Mouse (Mus musculus) megakaryocyte progenitor cell, adult 5-6 weeks (primary cell): ENCODE results near the gene Tiam1. TPM values are rescaled to one million over a fixed set of nuclear protein-coding genes. Genes with fewer than 3 reads are reported as not detected.

ENCODE experiments used
- ATAC-seq: replicated peaks from 2 replicates; pipeline ENCODE4 v1.8.0; 2016; ENCODE audit warnings: mild to moderate bottlenecking, moderate TSS enrichment, inconsistent platforms; ENCODE audit not compliant: poor library complexity
- total RNA-seq, 2 experiments: library from RNA; stranded (forward) in 1 of 2; stranded (reverse) in 1 of 2; fragments of 157-497, 149-512 nt in 1 of 2; fragments of 200-1000 nt in 1 of 2; gene quantifications; 2 replicates each; pipeline versions ENCODE4 v1.2.3 to v1.2.4; 2015 to 2017

The Tiam1 gene
- total RNA-seq, 2 experiments from 2014 or later, result 58.4 to 60.8 TPM

DNA sequence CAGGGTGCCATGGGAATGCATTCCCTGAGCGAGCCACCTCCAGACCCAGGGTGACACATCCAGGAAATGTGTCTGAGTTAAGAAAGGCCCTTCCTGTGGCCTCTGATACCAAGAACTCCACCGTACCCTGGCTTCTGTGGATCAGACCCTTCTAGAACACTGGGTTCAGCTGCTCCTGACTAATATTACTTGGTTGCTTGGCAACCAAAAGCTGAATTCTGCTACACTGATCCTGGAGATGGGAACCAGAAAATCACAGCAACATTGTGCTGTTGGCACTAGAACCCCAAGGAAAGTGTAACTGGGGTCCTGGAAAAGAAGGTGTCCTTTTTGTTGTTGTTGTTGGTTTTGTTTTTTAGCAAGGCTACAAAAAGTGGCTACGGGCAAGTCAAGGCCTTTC, 285.9 kb downstream of the Tiam1 start:
- no peak for ATAC-seq

- ATAC-seq, result no peak
Observed at GRCm38 (mm10) chr16:89854731-89855130, 288.8 kb downstream of the Tiam1 start.

- no peak for ATAC-seq
Observed at GRCm38 (mm10) chr16:89851333-89851732, 292.2 kb downstream of the Tiam1 start.

DNA sequence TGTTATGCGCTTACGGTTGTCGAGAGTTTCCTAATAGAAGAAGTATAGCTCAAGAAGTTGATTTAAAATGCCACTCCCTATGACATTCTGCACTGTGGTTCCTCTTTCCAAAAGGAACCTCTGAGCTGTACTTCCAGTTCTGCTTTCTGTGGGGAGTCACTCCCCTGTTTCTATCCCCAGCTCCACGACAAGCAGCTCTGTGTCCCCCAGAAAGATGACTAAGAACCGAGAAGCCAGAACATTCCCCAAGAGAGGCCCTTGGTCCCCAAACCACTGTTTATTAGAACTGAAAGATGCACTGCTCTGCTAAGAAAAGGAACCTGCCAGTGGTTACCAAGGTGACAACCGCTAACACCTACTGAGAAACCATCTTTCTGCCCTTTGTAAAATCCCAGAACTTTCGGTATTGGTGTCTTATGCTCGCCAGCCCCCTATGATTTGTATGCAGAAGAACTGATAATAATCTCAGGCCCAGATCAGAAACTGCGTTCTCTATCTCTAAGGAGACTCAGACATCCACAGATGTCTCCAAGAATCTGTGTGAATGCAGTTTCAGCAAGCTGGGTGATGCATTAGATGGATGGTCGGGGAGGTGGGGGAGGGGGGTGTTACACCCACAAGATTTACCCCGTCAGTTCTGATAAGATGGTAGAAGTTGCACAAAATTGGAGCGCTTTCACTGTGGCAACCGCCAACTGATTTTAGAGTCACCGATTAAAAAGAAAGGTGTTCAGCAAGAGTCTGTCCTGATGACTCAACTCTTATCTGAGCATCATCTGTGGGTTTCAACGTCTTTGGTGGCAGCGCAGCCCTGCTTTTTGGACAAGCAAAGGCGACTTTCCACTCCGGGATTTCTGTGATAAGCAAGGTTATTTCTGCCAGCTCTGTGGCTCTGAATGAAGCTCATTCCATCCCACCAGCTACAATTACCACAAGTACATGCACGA, 294.6 kb downstream of the Tiam1 start:
- peak; percentile 86 for ATAC-seq

- ATAC-seq, result peak; percentile 24
Observed at GRCm38 (mm10) chr16:89848179-89848578, 295.4 kb downstream of the Tiam1 start.

- ATAC-seq, result no peak
Observed at GRCm38 (mm10) chr16:89845461-89845860, 298.1 kb downstream of the Tiam1 start.

GRCm38 (mm10) chr16:89844580-89844979, 299.0 kb downstream of the Tiam1 start:
- peak; percentile 63 for ATAC-seq

DNA sequence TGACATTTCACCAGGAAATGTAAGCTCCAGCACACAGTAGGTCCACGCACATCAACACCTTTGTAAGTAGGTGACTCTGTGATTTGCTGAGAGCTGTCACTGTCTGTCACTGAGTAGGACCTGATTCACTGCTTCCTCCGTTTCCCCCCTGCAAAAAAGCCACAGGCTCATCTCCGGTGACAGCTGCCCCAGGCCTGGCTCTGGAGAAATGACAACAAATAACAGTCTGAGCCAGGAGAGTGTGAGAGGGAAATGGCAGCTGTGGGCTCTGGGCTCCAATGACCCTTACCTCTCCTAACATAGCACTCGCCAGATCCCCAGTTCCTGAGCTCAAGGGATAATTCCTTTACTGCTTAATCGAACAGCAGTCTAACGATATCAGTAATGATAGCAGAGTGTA, 301.7 kb downstream of the Tiam1 start:
- ATAC-seq, result no peak

DNA sequence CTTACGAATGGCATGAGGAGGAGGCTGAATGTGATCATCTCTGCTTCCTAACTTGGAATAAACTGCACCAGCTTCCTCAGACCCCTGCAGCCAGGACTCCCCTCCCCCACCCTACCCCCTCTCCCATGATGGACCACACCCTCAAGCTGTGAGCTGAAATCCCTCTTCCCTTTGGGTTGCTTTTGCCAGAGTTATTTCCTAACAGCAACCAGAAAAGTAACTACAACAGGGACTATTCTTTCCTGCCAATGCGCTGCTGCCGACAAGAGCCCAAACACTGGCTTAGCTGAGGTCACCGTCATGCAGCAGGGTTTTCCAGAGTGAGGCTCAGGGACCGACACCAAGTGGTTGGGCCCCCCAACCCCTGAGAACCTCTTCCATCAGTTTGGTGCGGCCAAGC, 303.2 kb downstream of the Tiam1 start:
- ATAC-seq, result no peak

GRCm38 (mm10) chr16:89839829-89840228, 303.7 kb downstream of the Tiam1 start:
- ATAC-seq, result no peak

DNA sequence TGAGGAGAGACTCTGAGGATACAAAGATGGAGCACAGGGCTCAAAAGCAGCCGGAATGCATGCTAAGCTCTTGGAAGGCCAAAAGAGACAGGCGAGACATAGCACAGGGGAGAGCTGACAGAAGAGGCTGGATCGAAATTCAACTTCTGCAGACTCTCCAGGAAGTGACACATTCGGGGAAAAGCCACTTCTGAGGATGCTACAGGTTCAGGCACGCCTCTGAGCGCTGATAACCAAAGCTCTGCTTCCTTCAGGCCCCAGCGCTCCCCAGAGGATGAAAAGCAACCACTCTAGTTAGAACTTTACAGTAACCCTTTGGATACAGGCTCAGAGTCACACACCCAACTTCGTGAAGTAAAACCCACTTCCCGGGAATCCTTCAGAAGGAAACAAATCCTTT, 306.5 kb downstream of the Tiam1 start:
- no peak for ATAC-seq

DNA sequence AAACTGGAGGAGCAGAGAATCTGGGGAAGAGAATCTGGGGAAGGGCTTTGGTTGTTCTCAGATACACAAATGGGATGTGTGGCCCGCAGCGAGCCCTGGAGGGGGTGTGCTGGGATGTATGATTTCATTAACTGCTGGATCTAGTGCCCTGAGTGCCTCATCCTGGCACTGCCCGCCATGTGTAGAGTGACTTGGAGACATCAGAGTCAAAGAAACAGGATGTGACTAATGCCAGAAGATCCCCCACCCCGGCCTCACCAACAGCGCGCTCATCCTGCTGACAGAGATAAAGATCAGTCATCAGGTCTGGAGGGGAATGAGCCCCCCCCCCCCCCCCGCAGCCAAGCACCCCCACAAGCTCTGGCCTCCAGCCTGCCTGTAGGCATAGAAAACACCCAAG, 308.0 kb downstream of the Tiam1 start:
- 0 out of 2 replicates have a peak, but pooled peaks have one; percentile 26 for ATAC-seq

- no peak for ATAC-seq
Observed at GRCm38 (mm10) chr16:89833011-89833410, 310.6 kb downstream of the Tiam1 start.

- peak; percentile 66 for ATAC-seq
Observed at GRCm38 (mm10) chr16:89831172-89831571, 312.4 kb downstream of the Tiam1 start.

DNA sequence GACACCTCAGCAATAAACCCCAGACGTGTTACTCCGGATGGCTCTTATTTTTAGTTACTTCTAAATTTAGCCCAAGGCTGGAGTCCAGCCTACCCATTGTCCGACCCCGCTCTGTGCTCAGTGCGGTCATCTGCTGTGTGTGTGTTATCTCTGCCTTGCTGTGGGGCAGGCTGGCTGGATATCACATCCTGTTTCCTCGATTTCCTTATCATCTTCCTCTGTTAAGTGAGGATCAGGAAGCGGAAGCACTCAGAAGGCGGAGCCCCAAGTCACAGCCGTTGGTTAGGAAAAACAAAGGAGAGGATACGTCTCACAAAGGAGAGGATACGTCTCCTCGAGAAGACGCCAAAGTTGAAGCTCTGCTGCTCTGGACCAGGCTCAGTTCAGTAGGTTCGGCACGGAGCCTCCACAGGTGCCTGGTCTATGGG, 313.3 kb downstream of the Tiam1 start:
- ATAC-seq, result no peak

GRCm38 (mm10) chr16:89827496-89828125, 316.0 kb downstream of the Tiam1 start:
- ATAC-seq, result peak; percentile 73

- no peak for ATAC-seq
Observed at GRCm38 (mm10) chr16:89825875-89826274, 317.7 kb downstream of the Tiam1 start.

DNA sequence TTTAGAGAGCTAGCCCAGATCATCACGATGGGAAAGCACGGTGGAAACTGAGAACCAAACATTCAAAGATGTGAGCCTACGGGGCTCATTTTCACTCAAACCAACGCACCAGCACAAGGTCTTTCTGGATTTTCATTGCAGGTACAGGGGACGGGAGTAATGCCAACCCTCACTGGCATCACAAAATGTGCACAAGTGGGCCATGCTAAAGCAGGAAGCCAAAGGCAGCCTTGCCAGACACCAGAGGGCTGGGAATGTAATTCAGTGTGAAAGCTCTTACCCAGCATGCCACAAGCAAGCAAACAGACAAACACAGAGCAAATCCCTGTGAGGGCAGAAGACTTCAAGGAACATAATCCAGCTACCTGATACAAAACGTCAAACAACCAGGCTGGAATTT, 320.7 kb downstream of the Tiam1 start:
- no peak for ATAC-seq

DNA sequence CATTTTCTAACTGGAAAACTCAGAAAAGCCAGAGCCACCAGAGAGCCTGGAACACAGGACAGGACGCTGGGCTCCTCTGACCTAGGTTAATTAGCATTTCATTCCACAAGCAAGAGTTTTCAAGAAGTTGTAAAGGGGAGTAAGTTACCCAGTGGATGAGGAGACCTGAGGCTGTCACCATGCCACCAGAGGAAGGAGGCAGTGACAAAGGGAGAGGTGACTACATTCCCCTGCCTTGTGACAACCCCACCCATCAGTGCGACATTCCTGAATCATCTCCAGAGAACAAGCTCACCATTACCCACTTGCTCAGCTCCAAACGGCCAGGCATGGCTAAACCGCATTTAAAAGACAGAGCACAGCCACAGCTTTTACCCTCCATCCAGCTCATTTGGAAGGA, 324.9 kb downstream of the Tiam1 start:
- no peak for ATAC-seq

GRCm38 (mm10) chr16:89817861-89818630, 325.5 kb downstream of the Tiam1 start:
- no peak for ATAC-seq

- 0 out of 2 replicates have a peak, but pooled peaks have one; percentile 6 for ATAC-seq
Observed at GRCm38 (mm10) chr16:89817301-89817700, 326.3 kb downstream of the Tiam1 start.
